Mouse (Mus musculus) liver, embryonic 15.5 days (tissue): Measurements from ENCODE around the gene Phxr2. TPM values are rescaled to one million over a fixed set of nuclear protein-coding genes. Genes with fewer than 3 reads are reported as not detected.
A peak's percentile ranks its signal among the peaks of the same experiment; 100 is the strongest.

Experiments
- ATAC-seq: fragments of 200-750 bp; cut with Nextera tagmentation; 2 replicates; pipeline ENCODE4 v1.8.0; 2017; ENCODE audit warnings: moderate number of reproducible peaks, mild to moderate bottlenecking, moderate library complexity; ENCODE audit not compliant: insufficient read depth
- H3K27ac ChIP-seq: fragments of 300-500 bp; sonication (generic); replicated peaks from 2 replicates; pipeline ENCODE4 v1.5.1; 2015; ENCODE audit warnings: mild to moderate bottlenecking, inconsistent platforms
- H3K27me3 ChIP-seq: fragments of 300-500 bp; sonication (generic); 2 replicates; pipeline ENCODE4 v1.6.1; 2015; ENCODE audit warnings: mild to moderate bottlenecking, inconsistent platforms
- H3K36me3 ChIP-seq: fragments of 300-500 bp; sonication (generic); replicated peaks from 2 replicates; pipeline ENCODE4 v1.6.1; 2015; ENCODE audit warnings: moderate library complexity, mild to moderate bottlenecking, inconsistent platforms
- H3K4me1 ChIP-seq: fragments of 300-500 bp; sonication (generic); replicated peaks from 2 replicates; pipeline ENCODE4 v1.6.1; 2015; ENCODE audit warnings: inconsistent platforms
- H3K4me2 ChIP-seq: fragments of 300-500 bp; sonication (generic); 2 replicates; pipeline ENCODE4 v1.6.1; 2015; ENCODE audit warnings: moderate library complexity, mild to moderate bottlenecking, inconsistent platforms
- H3K4me3 ChIP-seq: fragments of 300-500 bp; sonication (generic); replicated peaks from 2 replicates; pipeline ENCODE4 v1.5.1; 2015; ENCODE audit warnings: mild to moderate bottlenecking, inconsistent platforms
- H3K9ac ChIP-seq: fragments of 300-500 bp; sonication (generic); 2 replicates; pipeline ENCODE4 v1.6.1; 2015; ENCODE audit warnings: moderate library complexity, mild to moderate bottlenecking, inconsistent platforms
- H3K9me3 ChIP-seq: fragments of 300-500 bp; sonication (generic); replicated peaks from 2 replicates; pipeline ENCODE4 v1.6.1; 2016; ENCODE audit warnings: inconsistent platforms
- WGBS: fragments of 180-500 bp; shearing (Covaris S2); methylation state at CpG from one replicate; pipeline ENCODE4 v1.1.7; 2015; ENCODE audit warnings: mixed read lengths; ENCODE audit not compliant: insufficient replicate concordance; 5-methylcytosine and 5-hydroxymethylcytosine counted together
- polyA plus RNA-seq: library from polyadenylated mRNA; unstranded; fragments of >200 nt; fragmentation: Nextera tagmentation; extraction: Ambion mirVana; gene quantifications from 2 replicates; pipeline ENCODE4 v1.2.1, GENCODE M21; 2015

Phxr2 gene
- polyA plus RNA-seq, result not detected in 2 replicates

DNA sequence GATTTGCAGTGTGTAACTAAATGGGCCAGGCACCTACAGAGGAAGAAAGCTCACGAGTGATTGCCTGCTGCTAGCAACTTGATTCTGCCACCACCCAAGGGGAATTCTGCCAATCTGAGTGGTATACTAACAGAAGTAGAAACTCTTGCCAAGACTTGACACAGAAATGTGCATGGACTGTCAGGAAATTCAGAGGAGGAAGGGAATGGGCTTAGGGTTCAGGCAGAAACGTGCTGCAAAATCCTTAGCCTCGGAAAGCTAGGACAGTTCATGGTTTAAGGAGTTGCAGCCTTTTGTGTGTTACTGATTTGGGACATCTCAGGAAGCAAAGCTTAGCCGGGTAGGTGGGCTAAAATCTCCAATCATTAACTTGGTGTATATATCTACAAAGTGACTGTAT is at the start of gene Phxr2:
Gene Phxr2 (minus strand): TSS at position 101 of the 400 bp plus-strand sequence.
- peaks cover 14% of the 10 kb centered on the region for H3K4me1 ChIP-seq
- no peaks in the 10 kb centered on the region for H3K27me3 ChIP-seq
- ATAC-seq, result no peak
- H3K9me3 ChIP-seq, result no peaks in the 10 kb centered on the region
- 0 out of 2 replicates have a peak, but pooled peaks cover 2% of the 10 kb centered on the region for H3K36me3 ChIP-seq
- no peak within 1 kb of the TSS for H3K9ac ChIP-seq
- no peak within 1 kb of the TSS for H3K4me2 ChIP-seq
- H3K4me3 ChIP-seq, result no peak within 1 kb of the TSS
- 72% methylated on average over 4 of the region's 4 CpGs for whole genome bisulfite sequencing
- H3K27ac ChIP-seq, result no peak within 1 kb of the TSS

DNA sequence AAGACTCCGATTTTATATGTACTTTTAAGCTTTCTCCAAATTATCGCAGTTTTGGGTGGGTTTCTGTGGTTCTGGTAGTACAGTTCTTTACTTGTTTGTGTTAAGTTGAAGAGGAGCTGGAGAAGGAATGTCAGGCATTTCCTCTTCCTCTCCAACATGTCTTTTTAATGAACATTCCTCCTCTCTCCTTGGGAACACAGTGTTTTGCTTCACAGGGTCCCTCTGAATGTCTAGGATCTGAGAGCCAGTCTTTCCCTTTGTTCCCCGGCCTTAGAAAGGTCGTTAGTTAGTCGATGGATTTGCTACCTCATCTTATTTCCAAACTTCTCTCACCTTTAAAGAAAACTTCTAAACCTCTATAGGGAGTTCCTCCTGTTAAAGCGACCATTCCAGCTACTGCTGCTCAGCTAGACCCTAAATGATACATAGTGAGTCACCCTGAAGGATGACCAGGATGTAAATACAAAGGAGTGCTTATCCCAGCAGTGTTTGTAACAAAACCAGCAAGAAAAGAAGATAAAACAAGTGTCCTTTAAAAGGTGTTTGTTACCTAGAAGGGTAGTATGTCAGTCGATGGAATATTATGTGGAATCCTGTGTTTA is 46.9 kb upstream of the Phxr2 start:
- no peak for ATAC-seq
- H3K9me3 ChIP-seq, result no peaks in the 10 kb centered on the region
- no peaks in the 10 kb centered on the region for H3K27me3 ChIP-seq
- WGBS, result 51% methylated on average over 7 of the region's 7 CpGs
- no peak overlapping the region for H3K9ac ChIP-seq
- H3K27ac ChIP-seq, result no peak overlapping the region
- H3K4me1 ChIP-seq, result peaks cover 16% of the 10 kb centered on the region
- no peak overlapping the region for H3K4me3 ChIP-seq
- H3K36me3 ChIP-seq, result no peaks in the 10 kb centered on the region
- no peak overlapping the region for H3K4me2 ChIP-seq

DNA sequence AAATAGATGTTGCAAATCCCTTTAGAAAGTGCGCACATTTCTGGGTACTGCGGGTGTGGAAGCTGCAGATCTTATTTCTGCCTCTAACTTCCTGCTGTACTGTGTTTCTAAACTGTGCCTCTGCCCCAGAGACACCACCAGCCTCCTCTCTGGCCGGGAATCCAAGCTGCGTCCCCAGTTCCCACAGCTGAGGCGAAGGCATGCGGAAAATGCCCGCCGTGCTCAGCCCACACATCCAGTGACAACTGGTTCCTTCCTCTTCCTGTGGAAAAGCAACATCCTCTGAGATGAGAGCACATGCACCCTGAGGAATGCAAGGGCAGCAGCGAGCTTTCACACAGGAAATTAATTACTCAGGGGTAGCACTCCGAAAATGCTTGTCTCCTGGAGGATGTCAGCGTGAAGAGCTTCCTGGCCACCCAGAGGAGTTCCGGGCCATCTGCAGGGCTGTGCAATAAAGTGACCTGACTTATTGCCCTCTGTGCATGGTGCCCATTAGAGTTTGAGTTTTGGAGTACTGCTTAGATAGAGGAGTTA is 45.9 kb upstream of the Phxr2 start:
- Histone ChIP-seq H3K4me1 (peaks cover 16% of the 10 kb centered on the region), H3K27me3 (no peaks in the 10 kb centered on the region), H3K27ac (peak overlapping the region; percentile 66), H3K4me3 (no peak overlapping the region), H3K9ac (no peak overlapping the region), H3K36me3 (no peaks in the 10 kb centered on the region), H3K9me3 (no peaks in the 10 kb centered on the region), H3K4me2 (no peak overlapping the region)
- ATAC-seq, result peak; percentile 43
- 30% methylated on average over 12 of the region's 12 CpGs for WGBS

DNA sequence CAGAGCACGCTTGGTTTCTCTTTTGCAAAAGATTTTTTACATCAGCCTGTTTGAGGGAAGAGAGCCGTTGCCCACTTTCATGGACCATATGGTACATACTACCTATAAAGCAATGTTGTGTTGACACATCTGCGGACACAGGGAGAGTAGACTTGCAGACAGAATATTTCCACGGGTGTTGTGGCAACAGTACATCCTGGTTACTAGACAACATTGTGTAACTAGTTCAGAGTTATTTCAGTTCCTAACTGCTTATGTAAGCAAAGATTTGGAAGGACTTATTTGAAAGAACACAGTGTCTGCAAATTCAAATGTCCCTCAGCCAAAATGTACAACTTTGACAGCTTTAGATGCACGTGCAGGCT is 43.6 kb upstream of the Phxr2 start:
- Histone ChIP-seq H3K4me1 (peaks cover 16% of the 10 kb centered on the region), H3K9ac (no peak overlapping the region), H3K9me3 (no peaks in the 10 kb centered on the region), H3K4me2 (no peak overlapping the region), H3K27me3 (no peaks in the 10 kb centered on the region), H3K4me3 (no peak overlapping the region), H3K36me3 (no peaks in the 10 kb centered on the region), H3K27ac (0 out of 2 replicates have a peak overlapping the region, but pooled peaks have one; percentile 33)
- 50% methylated on average over 5 of the region's 5 CpGs for WGBS
- ATAC-seq, result peak; percentile 35; the same call in 1 of the 2 replicates

DNA sequence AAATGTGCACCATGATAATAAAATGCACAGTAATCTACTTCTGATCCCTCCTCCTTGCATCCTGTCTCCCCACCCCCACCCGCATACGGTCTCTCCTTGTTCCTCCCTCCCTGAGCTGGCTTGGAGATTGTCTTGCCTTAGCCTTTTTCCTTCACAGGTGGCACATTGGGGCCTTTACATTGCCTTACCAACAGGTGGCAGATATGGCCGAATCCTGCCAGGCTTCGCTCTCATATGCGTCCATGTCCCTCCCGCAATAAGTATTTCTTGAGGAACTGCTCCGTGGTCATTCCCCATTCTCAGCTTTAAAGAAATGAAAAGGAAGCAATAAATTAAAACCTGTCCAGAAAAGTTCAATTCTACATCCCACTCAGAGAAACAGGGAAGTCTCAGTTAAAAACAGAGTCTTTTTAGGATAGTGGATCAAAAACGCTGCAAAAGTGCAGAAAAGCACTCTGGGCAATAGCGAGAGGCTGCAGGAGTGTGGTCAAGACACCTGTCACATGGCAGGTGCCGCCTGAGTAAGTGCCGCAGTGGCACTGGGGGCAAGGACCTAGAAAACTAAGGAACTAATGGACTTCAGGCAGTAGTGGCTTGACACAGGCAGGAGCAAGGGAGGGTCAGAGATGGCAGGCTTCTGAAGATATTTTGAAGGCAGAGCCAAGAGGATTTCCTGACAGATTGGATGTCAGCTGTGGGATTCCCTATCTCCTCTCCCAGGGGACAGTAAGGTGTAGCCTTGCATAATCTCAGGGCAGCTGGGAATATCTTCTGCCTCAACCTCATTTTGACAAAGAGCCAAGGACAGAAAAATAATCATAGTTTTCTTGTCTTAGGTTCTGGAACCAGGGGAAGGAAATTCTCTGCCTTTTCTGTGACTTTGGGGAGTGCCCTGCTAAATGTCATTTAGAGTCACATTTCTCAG is 43.0 kb upstream of the Phxr2 start:
- no peaks in the 10 kb centered on the region for H3K9me3 ChIP-seq
- H3K27me3 ChIP-seq, result no peaks in the 10 kb centered on the region
- H3K4me1 ChIP-seq, result peaks cover 16% of the 10 kb centered on the region
- no peak overlapping the region for H3K4me3 ChIP-seq
- H3K27ac ChIP-seq, result 0 out of 2 replicates have a peak overlapping the region, but pooled peaks have one; percentile 11
- H3K36me3 ChIP-seq, result no peaks in the 10 kb centered on the region
- no peak overlapping the region for H3K9ac ChIP-seq
- H3K4me2 ChIP-seq, result no peak overlapping the region
- WGBS, result 50% methylated on average over 11 of the region's 11 CpGs
- no peak for ATAC-seq

DNA sequence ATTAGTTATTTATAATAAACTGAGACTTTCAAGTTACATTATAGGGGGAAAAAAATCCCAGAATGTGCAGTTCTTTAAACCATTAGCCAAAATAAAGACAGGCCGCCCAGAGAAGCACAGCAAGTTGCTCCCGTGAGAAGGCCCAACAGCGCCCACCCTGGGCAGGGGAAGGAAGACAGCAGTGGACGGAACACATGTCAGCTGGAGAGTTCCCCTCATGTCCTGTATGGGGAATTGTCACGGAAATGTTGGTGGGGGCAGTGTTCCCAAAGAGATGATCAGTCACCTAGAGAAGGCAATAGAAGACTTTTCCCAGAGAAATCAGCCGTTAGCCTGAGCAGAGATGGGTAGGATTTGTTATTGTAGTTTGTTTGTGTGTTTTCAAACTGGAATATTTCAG is 42.3 kb upstream of the Phxr2 start:
- Histone ChIP-seq H3K36me3 (no peaks in the 10 kb centered on the region), H3K4me3 (no peak overlapping the region), H3K9me3 (no peaks in the 10 kb centered on the region), H3K27ac (no peak overlapping the region), H3K9ac (no peak overlapping the region), H3K27me3 (no peaks in the 10 kb centered on the region), H3K4me2 (no peak overlapping the region), H3K4me1 (peaks cover 16% of the 10 kb centered on the region)
- no peak for ATAC-seq
- WGBS, result 59% methylated on average over 6 of the region's 6 CpGs

DNA sequence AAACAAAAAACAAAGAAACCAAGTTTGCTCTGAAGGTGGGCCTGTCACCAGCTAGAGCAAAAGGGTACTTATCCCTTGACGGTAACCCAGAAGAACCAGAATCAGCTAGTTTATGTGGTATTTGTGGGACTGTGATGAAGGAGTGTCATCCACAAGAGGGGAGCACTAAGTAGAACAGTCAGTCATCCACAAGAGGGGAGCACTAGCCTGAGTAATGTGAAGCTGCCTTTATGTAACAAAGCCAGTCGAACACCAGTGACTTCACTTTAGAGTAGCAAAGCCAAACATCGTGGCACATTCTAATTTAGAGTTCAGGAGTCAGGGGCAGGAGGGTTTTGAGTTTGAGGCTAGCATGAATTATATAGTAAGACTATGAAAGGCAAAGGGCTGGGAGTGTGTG is 40.3 kb upstream of the Phxr2 start:
- H3K27me3 ChIP-seq, result no peaks in the 10 kb centered on the region
- H3K9ac ChIP-seq, result no peak overlapping the region
- 65% methylated on average over 3 of the region's 3 CpGs for WGBS
- H3K27ac ChIP-seq, result no peak overlapping the region
- no peaks in the 10 kb centered on the region for H3K36me3 ChIP-seq
- no peak for ATAC-seq
- no peak overlapping the region for H3K4me2 ChIP-seq
- H3K9me3 ChIP-seq, result no peaks in the 10 kb centered on the region
- H3K4me3 ChIP-seq, result no peak overlapping the region
- peaks cover 7% of the 10 kb centered on the region; the same call in 1 of the 2 replicates for H3K4me1 ChIP-seq

DNA sequence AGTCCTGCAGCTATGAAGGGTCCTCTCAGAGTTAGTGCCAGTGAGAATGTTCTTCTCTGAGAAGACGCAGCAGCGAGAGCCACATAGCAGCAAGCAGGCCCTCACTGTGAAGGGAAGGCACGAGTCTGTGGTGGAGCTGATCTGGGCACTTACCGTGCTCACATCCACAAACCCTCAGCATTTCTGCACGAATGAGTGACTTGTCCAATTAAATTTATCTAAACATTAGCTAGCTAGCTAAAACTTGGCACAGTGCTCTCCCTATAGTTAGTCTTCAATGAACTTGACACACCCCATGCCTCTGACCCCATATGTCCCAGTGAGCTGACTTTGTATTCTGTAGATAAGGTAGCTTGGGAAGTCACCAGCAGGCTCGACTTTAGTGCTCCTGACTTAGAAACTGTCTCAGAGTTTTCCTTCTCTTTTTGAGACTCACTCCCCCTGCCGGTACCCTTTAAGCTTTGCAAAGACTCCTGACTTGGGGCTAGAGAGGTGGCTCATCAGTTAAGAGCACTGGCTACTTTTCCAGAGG is 39.7 kb upstream of the Phxr2 start:
- Histone ChIP-seq H3K4me1 (peaks cover 4% of the 10 kb centered on the region; the same call in 1 of the 2 replicates), H3K27me3 (no peaks in the 10 kb centered on the region), H3K4me2 (no peak overlapping the region), H3K9ac (no peak overlapping the region), H3K27ac (no peak overlapping the region), H3K9me3 (no peaks in the 10 kb centered on the region), H3K4me3 (no peak overlapping the region), H3K36me3 (no peaks in the 10 kb centered on the region)
- 55% methylated on average over 7 of the region's 7 CpGs for WGBS
- peak; percentile 40; the same call in 1 of the 2 replicates for ATAC-seq

DNA sequence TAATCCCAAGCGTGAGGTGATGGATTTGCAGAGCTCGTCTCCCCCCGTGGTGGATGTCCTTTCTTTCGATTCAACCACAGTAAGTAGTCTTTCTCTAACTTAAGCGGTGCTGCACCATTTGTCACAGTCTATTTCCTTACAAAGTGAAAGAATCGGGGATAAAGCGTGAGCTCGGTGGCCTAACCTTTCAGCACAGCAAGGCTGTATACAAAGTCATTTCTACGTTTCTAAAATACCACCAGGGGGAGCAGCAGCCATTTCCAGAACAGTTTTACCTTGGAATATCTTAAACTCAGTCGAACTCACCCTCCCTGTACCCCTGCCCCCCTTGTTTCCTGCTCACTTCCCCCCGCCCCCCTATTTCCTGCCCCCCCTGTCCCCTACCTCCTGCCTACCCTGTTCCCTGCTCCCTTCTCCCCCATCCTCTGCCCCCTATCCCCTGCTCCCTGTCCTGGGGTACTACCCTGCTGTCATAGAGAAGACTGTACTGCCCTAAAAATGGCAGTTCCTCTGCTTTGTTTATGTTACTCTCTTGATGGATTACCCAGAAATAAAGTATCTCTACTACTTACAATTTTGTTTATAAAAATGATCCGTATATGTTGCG is 38.8 kb upstream of the Phxr2 start:
- H3K27me3 ChIP-seq, result no peaks in the 10 kb centered on the region

DNA sequence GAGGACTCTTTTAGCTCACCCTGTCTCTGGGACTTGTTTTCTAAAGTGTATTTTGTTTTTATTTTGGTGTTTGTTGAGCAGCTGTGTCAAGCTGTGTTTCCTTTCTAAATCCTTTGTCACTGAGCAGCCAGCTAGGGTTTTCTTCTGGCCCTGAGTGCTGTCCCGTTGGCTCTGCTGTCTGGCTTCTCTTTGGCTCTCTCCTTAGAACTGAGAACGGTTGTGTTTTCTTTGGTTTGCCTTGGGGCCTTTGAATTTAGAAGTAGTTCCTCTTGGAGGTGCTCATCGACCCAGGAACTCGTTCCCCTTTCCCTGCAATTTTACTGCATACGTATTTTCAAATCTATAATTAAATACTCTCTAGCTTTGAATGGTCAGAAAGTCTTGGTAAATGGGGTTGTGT is 36.9 kb upstream of the Phxr2 start:
- no peak overlapping the region for H3K9ac ChIP-seq
- H3K9me3 ChIP-seq, result no peaks in the 10 kb centered on the region
- H3K4me1 ChIP-seq, result no peaks in the 10 kb centered on the region
- no peak overlapping the region for H3K4me2 ChIP-seq
- ATAC-seq, result no peak
- H3K4me3 ChIP-seq, result no peak overlapping the region
- no peak overlapping the region for H3K27ac ChIP-seq
- 83% methylated on average over 5 of the region's 5 CpGs for WGBS
- H3K27me3 ChIP-seq, result no peaks in the 10 kb centered on the region
- no peaks in the 10 kb centered on the region for H3K36me3 ChIP-seq

More for the DNA sequence above, 38.8 kb upstream of the Phxr2 start:
- 38% methylated on average over 13 of the region's 13 CpGs for WGBS
- H3K27ac ChIP-seq, result no peak overlapping the region
- H3K9me3 ChIP-seq, result no peaks in the 10 kb centered on the region
- no peak for ATAC-seq
- H3K4me1 ChIP-seq, result peaks cover under 1% of the 10 kb centered on the region; the same call in 1 of the 2 replicates
- no peak overlapping the region for H3K9ac ChIP-seq
- no peaks in the 10 kb centered on the region for H3K36me3 ChIP-seq
- no peak overlapping the region for H3K4me3 ChIP-seq
- no peak overlapping the region for H3K4me2 ChIP-seq
